8 mouse cellular contexts compared by ENCODE assay signal in the genomic region with DNA sequence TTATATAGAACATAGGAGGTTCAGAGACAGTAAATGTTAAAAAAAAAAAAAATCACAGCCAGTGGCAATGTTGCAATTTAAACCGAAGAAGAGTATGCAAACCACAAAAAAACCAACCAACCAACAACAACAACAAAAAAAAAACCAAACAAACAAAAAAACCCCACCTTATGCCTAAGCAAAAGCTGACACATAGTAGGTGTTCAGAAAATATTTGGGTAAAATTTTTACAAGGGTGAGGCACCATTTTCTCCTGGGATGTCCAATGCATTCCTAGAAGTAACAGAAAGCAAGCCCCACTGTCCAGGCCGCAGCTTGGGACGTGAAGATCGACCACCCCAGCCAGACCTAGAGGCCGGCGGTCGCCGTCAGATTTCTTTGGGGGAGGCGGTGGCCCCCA. TPM values are rescaled to one million over a fixed set of nuclear protein-coding genes. Genes with fewer than 3 reads are reported as not detected.
A peak's percentile ranks its signal among the peaks of the same experiment; 100 is the strongest.
DNase-seq lines count a peak whose midpoint lies in the region; ATAC-seq and TF ChIP-seq lines count a peak whose summit lies in the region.

Zfp282 (plus strand) TSS at position 147 of the 400 bp plus-strand sequence.

- WGBS in kidney, postnatal 0 days: 5% methylated on average over 9 of the region's 9 CpGs
- WGBS in limb, embryonic 15.5 days: 7% methylated on average over 9 of the region's 9 CpGs

- peak within 1 kb of the TSS; percentile 92 for H3K4me3 ChIP-seq in kidney, postnatal 0 days (replicated peaks; ENCODE audit: low read depth, low read length)
- H3K4me3 ChIP-seq in brown adipose tissue, adult 24 weeks (ENCODE audit: insufficient read depth, low read depth, low read length): peak within 1 kb of the TSS; percentile 98
- H3K4me3 ChIP-seq in limb, embryonic 15.5 days: peak within 1 kb of the TSS; percentile 91

- no peak for DNase-seq in kidney, postnatal 0 days (ENCODE audit: low spot score)
- no peak for DNase-seq in kidney, postnatal 36 days
- no peak for DNase-seq in heart, postnatal 10 days
- DNase-seq in embryo, embryonic 11 days: no peak
- no peak for DNase-seq in cerebellum, postnatal 36 days
- no peak for DNase-seq in kidney, postnatal 10 days

- H3K4me2 ChIP-seq in kidney, postnatal 0 days (ENCODE audit: low read length): peak within 1 kb of the TSS; percentile 69
- H3K4me2 ChIP-seq in limb, embryonic 15.5 days: peak within 1 kb of the TSS; percentile 76

- no peak for ATAC-seq in kidney, postnatal 0 days (replicated peaks; ENCODE audit: low FRiP score, low read depth)
- no peak for ATAC-seq in limb, embryonic 15.5 days (ENCODE audit: insufficient number of reproducible peaks, low FRiP score, low TSS enrichment, low read depth)

- peak within 1 kb of the TSS; percentile 95 for H3K9ac ChIP-seq in kidney, postnatal 0 days (ENCODE audit: low read depth, low read length)
- H3K9ac ChIP-seq in limb, embryonic 15.5 days: peak within 1 kb of the TSS; percentile 97

- H3K27ac ChIP-seq in kidney, postnatal 0 days: peak within 1 kb of the TSS; percentile 98
- H3K27ac ChIP-seq in brown adipose tissue, adult 24 weeks (replicated peaks; ENCODE audit: low read depth, low read length): peak within 1 kb of the TSS; percentile 73
- peak within 1 kb of the TSS; percentile 98 for H3K27ac ChIP-seq in limb, embryonic 15.5 days

- intact Hi-C loops in heart, postnatal 10 days (cut with DNase I): loop anchor here (1.0 to 5.0 kb wide), 2 partner anchors 40 to 43 kb away; partner anchors contain the start of genes Zfp212 and Zfp398

- no peaks in the 10 kb centered on the region for H3K9me3 ChIP-seq in kidney, postnatal 0 days (replicated peaks; ENCODE audit: low read length)
- no peaks in the 10 kb centered on the region for H3K9me3 ChIP-seq in limb, embryonic 15.5 days

- H3K27me3 ChIP-seq in kidney, postnatal 0 days (ENCODE audit: insufficient read depth, low read length): no peaks in the 10 kb centered on the region
- no peaks in the 10 kb centered on the region for H3K27me3 ChIP-seq in limb, embryonic 15.5 days

- no peak for TF ChIP-seq CTCF in kidney, postnatal 0 days (IDR thresholded peaks at IDR 0.05; ENCODE audit: low read depth)

- H3K4me1 ChIP-seq in kidney, postnatal 0 days (replicated peaks; ENCODE audit: insufficient read depth, low read length): peaks cover 12% of the 10 kb centered on the region; the same call in 1 of the 2 replicates
- H3K4me1 ChIP-seq in brown adipose tissue, adult 24 weeks (ENCODE audit: control insufficient read depth, insufficient read depth, insufficient read length, low read length): peaks cover 11% of the 10 kb centered on the region; the same call in 1 of the 2 replicates
- H3K4me1 ChIP-seq in limb, embryonic 15.5 days: peaks cover 19% of the 10 kb centered on the region

- peaks cover 8% of the 10 kb centered on the region; the same call in 1 of the 2 replicates for H3K36me3 ChIP-seq in kidney, postnatal 0 days (ENCODE audit: insufficient read depth, low read length)
- H3K36me3 ChIP-seq in limb, embryonic 15.5 days: peaks cover 22% of the 10 kb centered on the region

RNA-seq across cellular contexts. Expression of gene Zfp282, which starts in this region (rescaled TPM):
- 12.4 and 12.5 TPM in 2 replicates for polyA plus RNA-seq in kidney, postnatal 0 days (2015; fragmentation: Nextera tagmentation; extraction: Ambion mirVana)
- 1.6 and 1.7 TPM in 2 replicates for polyA plus RNA-seq in brown adipose tissue, adult 24 weeks (2012; ENCODE audit: insufficient read depth, insufficient read length, missing spikeins)
- 10 to 100 TPM; 10.2 to 10.4 TPM for total RNA-seq in heart, postnatal 10 days (2021)
- 23.1 and 23.6 TPM in 2 replicates for polyA plus RNA-seq in limb, embryonic 15.5 days (2015; fragmentation: Nextera tagmentation; extraction: Ambion mirVana)
